Mouse (Mus musculus) kidney, adult 2 months (tissue): ENCODE results near the gene Ugt1a9.

Source experiments
- CTCF ChIP-seq: fragments of 200-500 bp; conservative IDR thresholded peaks from 2 replicates; pipeline ENCODE4 v1.5.1; 2011; ENCODE audit warnings: low read depth, mild to moderate bottlenecking, control low read depth, low read length, moderate library complexity, mixed read lengths; ENCODE audit not compliant: insufficient read depth, insufficient read length
- POLR2A ChIP-seq: fragments of 200-500 bp; IDR thresholded peaks from one replicate; pipeline ENCODE4 v1.6.1; 2011; ENCODE audit warnings: low read depth, low read length, control low read depth

GRCm38 (mm10) chr1:88238771-88239170, 168.2 kb downstream of the Ugt1a9 start:
- no peak for TF ChIP-seq POLR2A
- no peak for TF ChIP-seq CTCF
